Mouse (Mus musculus) olfactory bulb, adult 2 months (tissue): Measurements from ENCODE around the gene Olfml3.

Experiments
- CTCF ChIP-seq: fragments of 200-500 bp; IDR thresholded peaks from 2 replicates; pipeline ENCODE4 v1.5.1; 2012; ENCODE audit warnings: low read depth, mild to moderate bottlenecking, low read length, moderate library complexity; ENCODE audit not compliant: insufficient read depth
- POLR2A ChIP-seq: fragments of 200-500 bp; IDR thresholded peaks from 2 replicates; pipeline ENCODE4 v1.6.1; 2012; ENCODE audit warnings: mild to moderate bottlenecking, low read depth, low read length, moderate library complexity; ENCODE audit not compliant: insufficient read depth

- TF ChIP-seq CTCF (no peak), POLR2A (no peak)
Measured at GRCm38 (mm10) chr3:103733799-103734695, 3.8 kb downstream of the Olfml3 start.
